In genomic region chr12:83596191-83596954, GRCm38 (mm10) we compare ENCODE assay signal across 8 mouse cellular contexts. TPM values are rescaled to one million over a fixed set of nuclear protein-coding genes. Genes with fewer than 3 reads are reported as not detected.
DNase-seq lines count a peak whose midpoint lies in the region; ATAC-seq and TF ChIP-seq lines count a peak whose summit lies in the region.

No protein-coding gene starts in this region.

- no peak for TF ChIP-seq POLR2A in MEL (IDR thresholded peaks at IDR 0.05; ENCODE audit: control insufficient read depth in 1 of 2, insufficient read depth in 1 of 2, low read depth in 1 of 2, low read length in 2 of 2, poor library complexity in 1 of 2)

- peak overlapping the region; percentile 60 for H3K27ac ChIP-seq in heart, embryonic 11.5 days (ENCODE audit: low read depth, low read length)
- H3K27ac ChIP-seq in MEL (ENCODE audit: control insufficient read depth, low read depth, low read length): peak overlapping the region; percentile 32; the same call in 1 of the 2 replicates
- H3K27ac ChIP-seq in liver, embryonic 13.5 days: peak overlapping the region; percentile 87

- H3K9ac ChIP-seq in heart, embryonic 11.5 days (ENCODE audit: low read depth, low read length): peak overlapping the region; percentile 98
- peak overlapping the region; percentile 69 for H3K9ac ChIP-seq in MEL (ENCODE audit: control insufficient read depth, low read depth, low read length, poor library complexity, severe bottlenecking)
- H3K9ac ChIP-seq in liver, embryonic 13.5 days: peak overlapping the region; percentile 94

- H3K4me3 ChIP-seq in heart, embryonic 11.5 days (ENCODE audit: low read depth, low read length): peak overlapping the region; percentile 95
- peak overlapping the region; percentile 52 to 78 for H3K4me3 ChIP-seq in MEL (ENCODE audit: control insufficient read depth in 1 of 2, insufficient read depth in 1 of 2, low read depth in 2 of 2, low read length in 2 of 2)
- peak overlapping the region; percentile 86 for H3K4me3 ChIP-seq in liver, embryonic 13.5 days (replicated peaks)

- peaks cover 14% of the 10 kb centered on the region for H3K36me3 ChIP-seq in heart, embryonic 11.5 days (ENCODE audit: control insufficient read depth, insufficient read depth, low read length)
- peaks cover 0 to 10% of the 10 kb centered on the region in 2 experiments; a peak in 2 of 4 replicates for H3K36me3 ChIP-seq in MEL (ENCODE audit: control insufficient read depth in 1 of 2, insufficient read depth in 2 of 2, low read length in 2 of 2)
- H3K36me3 ChIP-seq in liver, embryonic 13.5 days: peaks cover 23% of the 10 kb centered on the region

- DNase-seq in heart, adult 9 months (ENCODE audit: low spot score in 2 of 2): no peak
- no peak for DNase-seq in MEL (ENCODE audit: low read depth, low spot score)
- DNase-seq in forelimb bud, embryonic 11.5 days (ENCODE audit: low read depth, low spot score): peak; percentile 9
- DNase-seq in liver, embryonic 13.5 days: no peak
- DNase-seq in urinary bladder, postnatal 14 days (ENCODE audit: low spot score): no peak
- DNase-seq in adrenal gland, postnatal 25 days: no peak

- H3K27me3 ChIP-seq in heart, embryonic 11.5 days (ENCODE audit: control insufficient read depth, insufficient read depth, low read length): no peaks in the 10 kb centered on the region
- no peaks in the 10 kb centered on the region for H3K27me3 ChIP-seq in MEL (ENCODE audit: control insufficient read depth in 1 of 2, insufficient read depth in 2 of 2, low read length in 2 of 2)
- H3K27me3 ChIP-seq in liver, embryonic 13.5 days: no peaks in the 10 kb centered on the region

- WGBS in heart, embryonic 11.5 days (ENCODE audit: insufficient replicate concordance): 4% methylated on average over 16 of the region's 20 CpGs
- WGBS in liver, embryonic 13.5 days (ENCODE audit: insufficient replicate concordance): 11% methylated on average over 20 of the region's 20 CpGs

- ATAC-seq in heart, embryonic 11.5 days (replicated peaks; ENCODE audit: insufficient number of reproducible peaks, low FRiP score, low TSS enrichment): no peak; the same call in none of the 2 replicates
- no peak for ATAC-seq in liver, embryonic 13.5 days (ENCODE audit: low read depth)
- ATAC-seq in activated CD4-positive, CD25-positive, alpha-beta regulatory T cell, adult 4 months: no peak

- no peaks in the 10 kb centered on the region for H3K9me3 ChIP-seq in heart, embryonic 11.5 days (replicated peaks; ENCODE audit: control insufficient read depth, low read length)
- no peaks in the 10 kb centered on the region for H3K9me3 ChIP-seq in MEL (replicated peaks; ENCODE audit: insufficient read depth, low read length)
- H3K9me3 ChIP-seq in liver, embryonic 13.5 days (replicated peaks): no peaks in the 10 kb centered on the region

- H3K4me1 ChIP-seq in heart, embryonic 11.5 days (ENCODE audit: control insufficient read depth, insufficient read depth, low read length): peaks cover 14% of the 10 kb centered on the region; the same call in 1 of the 2 replicates
- peaks cover 2 to 4% of the 10 kb centered on the region in 2 experiments; a peak in 2 of 4 replicates for H3K4me1 ChIP-seq in MEL (ENCODE audit: control insufficient read depth in 1 of 2, insufficient read depth in 2 of 2, low read length in 2 of 2)
- H3K4me1 ChIP-seq in liver, embryonic 13.5 days (replicated peaks): peaks cover 27% of the 10 kb centered on the region

- TF ChIP-seq CTCF in MEL (IDR thresholded peaks at IDR 0.05 in 2 of 3, conservative IDR thresholded peaks at IDR 0.05 in 1 of 3; ENCODE audit: control insufficient read depth in 1 of 3, insufficient read depth in 1 of 3, low read depth in 2 of 3, low read length in 3 of 3, poor library complexity in 1 of 3, severe bottlenecking in 1 of 3): no peak

- TF ChIP-seq EP300 in MEL (IDR thresholded peaks at IDR 0.05; ENCODE audit: low read depth in 1 of 2, low read length in 2 of 2): no peak

- TF ChIP-seq RAD21 in MEL (IDR thresholded peaks at IDR 0.05; ENCODE audit: low read depth, low read length): no peak

- peak overlapping the region; percentile 84 for H3K4me2 ChIP-seq in heart, embryonic 11.5 days
- H3K4me2 ChIP-seq in liver, embryonic 13.5 days: peak overlapping the region; percentile 89

- no peaks in the 10 kb centered on the region for H3K79me2 ChIP-seq in MEL (ENCODE audit: control insufficient read depth, insufficient read depth, low read length, poor library complexity)

TF ChIP-seq in MEL, 35 proteins besides CTCF, POLR2A, EP300 and RAD21:
- 0 out of 2 replicates have a peak, but pooled peaks have one; percentile 12 for TF ChIP-seq GATA1 (IDR thresholded peaks at IDR 0.05; ENCODE audit: low read depth, low read length)
- no peak for TF ChIP-seq RCOR1 (IDR thresholded peaks at IDR 0.05; ENCODE audit: low read depth, low read length)

RNA-seq across cellular contexts. Expression of gene Zfyve1, which starts 0.6 kb away (rescaled TPM):
- polyA plus RNA-seq in heart, embryonic 11.5 days (2014; fragmentation: Nextera tagmentation; extraction: Ambion mirVana): 12.3 and 15.8 TPM in 2 replicates
- total RNA-seq in MEL (2012; rRNA removed): 8.0 and 10.1 TPM in 2 replicates
- 1 to 10 TPM in 1 of 2 experiments, not detected in 1; 8.3 TPM for polyA plus RNA-seq in MEL (2012; ENCODE audit: insufficient read depth in 1 of 2, insufficient read length in 2 of 2, low read depth in 1 of 2, low replicate concordance in 2 of 2, missing spikeins in 1 of 2)
- 5.0 and 5.9 TPM in 2 replicates for polyA plus RNA-seq in liver, embryonic 13.5 days (2015; fragmentation: Nextera tagmentation; extraction: Ambion mirVana)
- 40.5 and 42.3 TPM in 2 replicates for total RNA-seq in adrenal gland, postnatal 25 days (2021)
- polyA plus RNA-seq in activated CD4-positive, CD25-positive, alpha-beta regulatory T cell, adult 4 months (2017; shearing (Covaris generic)): 10 to 100 TPM in 1 of 2 experiments, 1 to 10 TPM in 1; 8.1 to 12.2 TPM

RNA-seq across cellular contexts. Expression of gene Rbm25, which starts 34.7 kb away (rescaled TPM):
- 167 and 184 TPM in 2 replicates for polyA plus RNA-seq in heart, embryonic 11.5 days (2014; fragmentation: Nextera tagmentation; extraction: Ambion mirVana)
- total RNA-seq in MEL (2012; rRNA removed): 73.9 and 77.3 TPM in 2 replicates
- polyA plus RNA-seq in MEL (2012; ENCODE audit: insufficient read depth in 1 of 2, insufficient read length in 2 of 2, low read depth in 1 of 2, low replicate concordance in 2 of 2, missing spikeins in 1 of 2): 100 to 1,000 TPM; 124 to 375 TPM
- polyA plus RNA-seq in liver, embryonic 13.5 days (2015; fragmentation: Nextera tagmentation; extraction: Ambion mirVana): 121 and 133 TPM in 2 replicates
- 114 and 118 TPM in 2 replicates for total RNA-seq in adrenal gland, postnatal 25 days (2021)
- polyA plus RNA-seq in activated CD4-positive, CD25-positive, alpha-beta regulatory T cell, adult 4 months (2017; shearing (Covaris generic)): 100 to 1,000 TPM; 387 to 393 TPM

Comparison
In these comparisons a context has a peak if more than half of its experiments do, and no peak if none do; other contexts are left out.
1. H3K27ac ChIP-seq: peak in every context shown above with its lines; median percentile 87 in liver, embryonic 13.5 days; 60 in heart, embryonic 11.5 days; 32 in MEL.